Mouse (Mus musculus) intestine, embryonic 14.5 days (tissue): Measurements from ENCODE around the gene Mup21. TPM values are rescaled to one million over a fixed set of nuclear protein-coding genes. Genes with fewer than 3 reads are reported as not detected.

Source experiments
- polyA plus RNA-seq: library from polyadenylated mRNA; unstranded; fragments of >200 nt; fragmentation: Nextera tagmentation; extraction: Ambion mirVana; gene quantifications from 2 replicates; pipeline ENCODE4 v1.2.1, GENCODE M21; 2014

Gene Mup21
- polyA plus RNA-seq, 1 experiment from 2014 or later: not detected

Other genes with a start within 250 kb of the Mup21 start
- gene Mup20, start 96.7 kb downstream of the Mup21 start, polyA plus RNA-seq: not detected in 2 replicates
- not detected in 2 replicates for gene Mup3, start 63.5 kb downstream of the Mup21 start, polyA plus RNA-seq
- 9.9 and 12.4 TPM in 2 replicates for gene Zfp37, start 80.2 kb upstream of the Mup21 start, polyA plus RNA-seq
- 13.6 and 14.5 TPM in 2 replicates for gene Slc31a2, start 111.7 kb upstream of the Mup21 start, polyA plus RNA-seq
- 26.3 and 27.8 TPM in 2 replicates for gene Fkbp15, start 209.7 kb upstream of the Mup21 start, polyA plus RNA-seq
- gene Slc31a1, start 209.9 kb upstream of the Mup21 start, polyA plus RNA-seq: 56.0 and 59.2 TPM in 2 replicates